Mouse (Mus musculus) liver, adult (tissue): ENCODE results near the gene Klc4.

ENCODE experiments used
- GATA4 ChIP-seq: IDR thresholded peaks from 2 replicates; pipeline ENCODE4 v1.6.1; 2014; ENCODE audit warnings: mild to moderate bottlenecking, low read length; ENCODE audit not compliant: insufficient replicate concordance

Klc4 gene

GRCm38 (mm10) chr17:46645561-46646321 lies at the start of gene Klc4, which contains the start of gene Mrpl2:
Gene Klc4, minus strand, starts transcription at chr17:46646022.
Gene Mrpl2, plus strand, starts transcription at chr17:46646229.
- no peak for TF ChIP-seq GATA4

GRCm38 (mm10) chr17:46694517-46695063 lies 48.8 kb upstream of the Klc4 start:
- TF ChIP-seq GATA4 = no peak

- no peak for TF ChIP-seq GATA4
Measured at GRCm38 (mm10) chr17:46691390-46691789, 45.6 kb upstream of the Klc4 start.

- no peak for TF ChIP-seq GATA4
Measured at GRCm38 (mm10) chr17:46690665-46691064, 44.8 kb upstream of the Klc4 start.

GRCm38 (mm10) chr17:46685913-46686312 lies 40.1 kb upstream of the Klc4 start:
- TF ChIP-seq GATA4 = no peak

GRCm38 (mm10) chr17:46682654-46683389 lies 37.0 kb upstream of the Klc4 start:
- TF ChIP-seq GATA4 = no peak

GRCm38 (mm10) chr17:46681466-46682118 lies 35.8 kb upstream of the Klc4 start:
- TF ChIP-seq GATA4 = no peak

- peak; percentile 35; the same call in 1 of the 2 replicates for TF ChIP-seq GATA4
Measured at GRCm38 (mm10) chr17:46680760-46681373, 35.0 kb upstream of the Klc4 start, which contains the start of gene Klhdc3. Gene Klhdc3, minus strand, starts transcription at chr17:46680914.

- TF ChIP-seq GATA4 = no peak
Measured at GRCm38 (mm10) chr17:46679843-46680759, 34.3 kb upstream of the Klc4 start.

GRCm38 (mm10) chr17:46678911-46679310 lies 33.1 kb upstream of the Klc4 start:
- no peak for TF ChIP-seq GATA4

- no peak for TF ChIP-seq GATA4
Measured at GRCm38 (mm10) chr17:46678416-46678815, 32.6 kb upstream of the Klc4 start, which contains the start of gene Mea1. Gene Mea1, plus strand, starts transcription at chr17:46678793.

GRCm38 (mm10) chr17:46674530-46675283 lies 28.9 kb upstream of the Klc4 start:
- TF ChIP-seq GATA4 = no peak
